Mouse (Mus musculus) CH12.LX (cell line): ENCODE measurements at regions not wholly inside any gene's neighbourhood (a gene's known extent, or its start where the extent isn't known, plus 50 kb on each side); places are given as distances from the start of the nearest gene placed in this dataset.

ENCODE experiments used
- DNase-seq: peaks from one replicate; pipeline ENCODE4 v3.0.0-alpha.2; 2013; ENCODE audit errors: extremely low read depth
- H3K27ac ChIP-seq: 2 replicates; pipeline ENCODE4 v1.5.1; 2012; ENCODE audit warnings: low read depth, mild to moderate bottlenecking, control low read depth, moderate library complexity; ENCODE audit not compliant: insufficient read depth
- H3K27me3 ChIP-seq: replicated peaks from 2 replicates; pipeline ENCODE3; 2012; ENCODE audit warnings: inconsistent platforms
- H3K36me3 ChIP-seq, 2 experiments: replicated peaks in 1 of 2; 2 replicates each; pipeline versions ENCODE3 to v1.6.1; 2012; ENCODE audit warnings: inconsistent platforms in 1 of 2, low read length in 1 of 2, mild to moderate bottlenecking in 1 of 2, mixed read lengths in 1 of 2, moderate library complexity in 1 of 2; ENCODE audit not compliant: control insufficient read depth in 1 of 2, insufficient read depth in 1 of 2
- H3K4me1 ChIP-seq, 2 experiments: 2 replicates each; pipeline ENCODE4 v1.6.1; 2012; ENCODE audit warnings: inconsistent platforms in 1 of 2, moderate library complexity in 1 of 2; ENCODE audit not compliant: insufficient read depth in 2 of 2, control insufficient read depth in 1 of 2
- H3K4me2 ChIP-seq: 2 replicates; pipeline ENCODE4 v1.6.1; 2012; ENCODE audit warnings: low read depth, mild to moderate bottlenecking, control low read depth; ENCODE audit not compliant: poor library complexity, insufficient read depth, severe bottlenecking
- H3K4me3 ChIP-seq, 3 experiments: fragments of 150-350 bp in 1 of 3; sonication (generic) in 1 of 3; replicated peaks in 1 of 3; 2 replicates each; pipeline versions ENCODE3 to v1.5.1; 2011 to 2012; ENCODE audit warnings: low read depth in 2 of 3, low read length in 2 of 3, mild to moderate bottlenecking in 2 of 3, moderate library complexity in 2 of 3, control low read depth in 1 of 3, improper control_type of control experiment in 1 of 3, inconsistent platforms in 1 of 3, mixed read lengths in 1 of 3; ENCODE audit not compliant: poor library complexity in 1 of 3
- H3K79me2 ChIP-seq: replicated peaks from 2 replicates; pipeline ENCODE4 v1.6.1; 2012; ENCODE audit warnings: mild to moderate bottlenecking, moderate library complexity; ENCODE audit not compliant: control insufficient read depth, poor library complexity, insufficient read depth, severe bottlenecking; ENCODE audit errors: extremely low read depth
- H3K9ac ChIP-seq: 2 replicates; pipeline ENCODE4 v1.6.1; 2012; ENCODE audit warnings: low read depth, mild to moderate bottlenecking, control low read depth, moderate library complexity; ENCODE audit not compliant: insufficient read depth
- H3K9me3 ChIP-seq: replicated peaks from 2 replicates; pipeline ENCODE3; 2012; ENCODE audit warnings: low read length, inconsistent platforms, mixed read lengths
- BHLHE40 ChIP-seq: IDR thresholded peaks from 2 replicates; pipeline ENCODE4 v1.6.1; 2011; ENCODE audit warnings: mild to moderate bottlenecking, low read depth, low read length, improper control_type of control experiment
- CHD1 ChIP-seq: IDR thresholded peaks from 2 replicates; pipeline ENCODE4 v1.6.1; 2012; ENCODE audit warnings: low read depth, low read length, improper control_type of control experiment, inconsistent platforms
- CHD2 ChIP-seq: IDR thresholded peaks from 2 replicates; pipeline ENCODE4 v1.6.1; 2011; ENCODE audit warnings: low read length, improper control_type of control experiment
- CTCF ChIP-seq, 2 experiments: IDR thresholded peaks in 1 of 2; conservative IDR thresholded peaks in 1 of 2; 2 replicates each; pipeline ENCODE4 v1.5.1; 2011 to 2012; ENCODE audit warnings: low read depth in 2 of 2, low read length in 2 of 2, improper control_type of control experiment in 1 of 2, inconsistent platforms in 1 of 2, mild to moderate bottlenecking in 1 of 2, moderate library complexity in 1 of 2
- E2F4 ChIP-seq: IDR thresholded peaks from 2 replicates; pipeline ENCODE4 v1.6.1; 2011; ENCODE audit warnings: low read depth, low read length, improper control_type of control experiment; ENCODE audit not compliant: insufficient replicate concordance
- EP300 ChIP-seq: IDR thresholded peaks from 2 replicates; pipeline ENCODE4 v1.6.1; 2011; ENCODE audit warnings: low read length, improper control_type of control experiment
- GABPA ChIP-seq: IDR thresholded peaks from 2 replicates; pipeline ENCODE4 v1.6.1; 2012; ENCODE audit warnings: low read depth, low read length, improper control_type of control experiment, inconsistent platforms; ENCODE audit not compliant: insufficient replicate concordance
- KAT2A ChIP-seq: IDR thresholded peaks from 2 replicates; pipeline ENCODE4 v1.6.1; 2012; ENCODE audit warnings: low read length, improper control_type of control experiment, inconsistent platforms; ENCODE audit not compliant: insufficient replicate concordance
- MAFK ChIP-seq: IDR thresholded peaks from 2 replicates; pipeline ENCODE4 v1.6.1; 2011; ENCODE audit warnings: low read length, improper control_type of control experiment; ENCODE audit not compliant: insufficient replicate concordance
- MXI1 ChIP-seq: IDR thresholded peaks from 2 replicates; pipeline ENCODE4 v1.6.1; 2011; ENCODE audit warnings: mild to moderate bottlenecking, low read depth, low read length, improper control_type of control experiment
- MYC ChIP-seq: IDR thresholded peaks from 2 replicates; pipeline ENCODE4 v1.6.1; 2011; ENCODE audit warnings: low read depth, mild to moderate bottlenecking, improper control_type of control experiment, low read length
- PAX5 ChIP-seq: IDR thresholded peaks from 2 replicates; pipeline ENCODE4 v1.6.1; 2012; ENCODE audit warnings: low read length, inconsistent platforms, mixed read lengths
- POLR2AphosphoS2 ChIP-seq: IDR thresholded peaks from 2 replicates; pipeline ENCODE4 v1.6.1; 2011; ENCODE audit warnings: low read depth, low read length, improper control_type of control experiment
- RAD21 ChIP-seq: IDR thresholded peaks from 2 replicates; pipeline ENCODE4 v1.6.1; 2011; ENCODE audit warnings: low read depth, mild to moderate bottlenecking, low read length, improper control_type of control experiment, moderate library complexity
- TBP ChIP-seq: conservative IDR thresholded peaks from 2 replicates; pipeline ENCODE4 v1.6.1; 2011; ENCODE audit warnings: low read depth, low read length, improper control_type of control experiment
- TCF12 ChIP-seq: IDR thresholded peaks from 2 replicates; pipeline ENCODE4 v1.6.1; 2014; ENCODE audit warnings: low read depth, mild to moderate bottlenecking, inconsistent platforms, low read length, improper control_type of control experiment
- UBTF ChIP-seq: IDR thresholded peaks from 2 replicates; pipeline ENCODE4 v1.6.1; 2012; ENCODE audit warnings: low read depth, mild to moderate bottlenecking, inconsistent platforms, low read length, improper control_type of control experiment, moderate library complexity
- ZKSCAN1 ChIP-seq: IDR thresholded peaks from 2 replicates; pipeline ENCODE4 v1.6.1; 2012; ENCODE audit warnings: low read depth, inconsistent platforms, low read length, improper control_type of control experiment, borderline replicate concordance
- dilution Hi-C: fragments of 300-500 bp; cut with MboI; formaldehyde crosslinking; loops from 2 replicates; pipeline ENCODE4 v1.14.3; 2020; ENCODE audit warnings: low sequenced_read_pairs; ENCODE audit not compliant: extremely low pct_unique_long_range_greater_than_20kb, extremely low pct_ligation_motif_present
- in situ Hi-C: fragments of 300-500 bp; cut with MboI; formaldehyde crosslinking; loops from 3 replicates; pipeline ENCODE4 v1.14.3; 2019; ENCODE audit warnings: low sequenced_read_pairs, low pct_ligation_motif_present, low pct_unique_long_range_greater_than_20kb, mixed read lengths

GRCm38 (mm10) chr15:44924686-44925085, 4790.5 kb downstream of the 9330182O14Rik start:
- DNase-seq = no peak
- no peaks in the 10 kb centered on the region for H3K9me3 ChIP-seq
- no peaks in the 10 kb centered on the region for H3K79me2 ChIP-seq
- H3K4me3 ChIP-seq = no peak overlapping the region
- no peaks in the 10 kb centered on the region for H3K27me3 ChIP-seq
- TF ChIP-seq BHLHE40 (no peak), GABPA (no peak), CHD2 (no peak), CHD1 (no peak), POLR2AphosphoS2 (no peak), EP300 (no peak), TBP (no peak), MXI1 (no peak), UBTF (no peak), PAX5 (no peak), MAFK (no peak), E2F4 (no peak)
- TF ChIP-seq, all 38 proteins: peak for 0
- H3K4me2 ChIP-seq = no peak overlapping the region
- H3K27ac ChIP-seq = no peak overlapping the region
- H3K36me3 ChIP-seq = no peaks in the 10 kb centered on the region
- H3K9ac ChIP-seq = no peak overlapping the region
- in situ Hi-C loops = no loop called here
- dilution Hi-C loops = no loop called here
- no peaks in the 10 kb centered on the region for H3K4me1 ChIP-seq

DNA sequence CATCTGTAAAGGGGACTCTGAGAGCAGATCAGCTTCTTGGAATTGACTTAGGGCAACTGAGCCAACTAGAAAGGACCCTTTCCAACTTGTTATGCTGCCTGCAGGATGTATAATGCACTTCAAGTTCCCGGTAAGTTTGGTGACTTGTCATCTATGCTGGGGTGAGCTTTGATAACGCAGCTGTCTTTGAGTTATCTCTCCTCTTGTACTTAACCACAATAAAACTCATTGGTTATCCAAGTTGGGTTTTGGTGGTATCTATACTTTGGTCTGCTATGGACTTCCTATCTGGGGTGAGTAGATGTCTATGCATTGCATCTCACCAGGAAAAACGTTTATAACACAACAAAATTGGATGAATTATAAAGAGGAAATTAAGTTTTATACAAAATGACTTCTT, 4792.9 kb downstream of the 9330182O14Rik start:
- Histone ChIP-seq H3K4me2 (no peak overlapping the region), H3K36me3 (no peaks in the 10 kb centered on the region), H3K9me3 (no peaks in the 10 kb centered on the region), H3K4me1 (no peaks in the 10 kb centered on the region), H3K79me2 (no peaks in the 10 kb centered on the region), H3K4me3 (no peak overlapping the region), H3K27ac (no peak overlapping the region), H3K27me3 (no peaks in the 10 kb centered on the region), H3K9ac (no peak overlapping the region)
- no peak for DNase-seq
- dilution Hi-C loops = no loop called here
- in situ Hi-C loops = no loop called here
- TF ChIP-seq ZKSCAN1 = no peak
- TF ChIP-seq MYC = no peak
- no peak for TF ChIP-seq TBP
- TF ChIP-seq KAT2A = no peak
- no peak for TF ChIP-seq POLR2AphosphoS2
- TF ChIP-seq RAD21 = no peak
- no peak for TF ChIP-seq CTCF (conservative IDR thresholded peaks at IDR 0.05 in 1 of 2, IDR thresholded peaks at IDR 0.05 in 1 of 2; ENCODE audit: low read depth in 2 of 2, low read length in 2 of 2)
- no peak for TF ChIP-seq BHLHE40
- TF ChIP-seq TCF12 = no peak
- TF ChIP-seq, all 38 proteins: peak for 0
